Mouse (Mus musculus) spleen, embryonic (tissue): ENCODE measurements around the gene Mr1.

Experiments used
- CTCF ChIA-PET: fragments of 350-600 bp; sonication (Branson Sonifier 250); formaldehyde crosslinking; loops from one replicate; lab custom pipeline; 2022; lab: Charles Lee

The Mr1 gene

GRCm38 (mm10) chr1:155097354-155097753 is 49.3 kb downstream of the Mr1 start:
- CTCF ChIA-PET, result interaction anchor here (0.7 to 2.1 kb wide), 4 partner anchors 10 to 71 kb away, joined by 3 to 10 read pairs (median 4); no protein-coding TSS in a partner anchor

DNA sequence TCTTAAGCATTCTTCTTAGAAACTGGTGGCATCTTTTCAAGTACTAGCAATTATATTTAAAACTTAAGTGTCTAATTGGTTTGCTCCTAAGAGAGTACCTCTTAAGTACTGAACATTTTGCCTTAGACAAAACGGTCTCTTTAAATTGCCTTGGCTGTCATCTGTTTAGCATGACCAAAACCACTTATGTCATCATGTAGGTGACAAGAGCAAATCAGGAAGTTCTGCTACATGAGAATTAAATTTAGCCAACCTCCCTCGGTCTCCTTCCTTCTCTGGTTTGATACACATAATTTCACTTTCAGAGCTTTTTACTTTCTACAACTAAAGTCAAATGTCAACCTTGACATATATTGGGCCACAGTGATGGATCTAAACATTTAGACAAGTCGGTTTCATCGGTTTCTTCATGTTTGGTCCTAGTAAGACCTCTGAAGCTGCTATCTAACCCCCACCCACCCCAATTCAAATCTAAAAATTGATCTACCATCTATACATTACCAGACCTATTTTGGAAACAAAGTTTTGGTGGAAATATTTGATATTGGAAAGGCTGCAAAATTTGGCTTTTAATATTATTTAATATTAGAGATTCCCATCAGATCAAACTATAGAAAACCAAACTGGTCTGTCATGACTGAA is 49.9 kb downstream of the Mr1 start:
- CTCF ChIA-PET, result interaction anchor here (0.7 to 1.9 kb wide), 5 partner anchors 10 to 71 kb away, joined by 3 to 10 read pairs (median 4); no protein-coding TSS in a partner anchor

GRCm38 (mm10) chr1:155093971-155094707 is 52.5 kb downstream of the Mr1 start:
- CTCF ChIA-PET, result no interaction called here

- CTCF ChIA-PET, result interaction anchor here (0.9 kb wide), 1 partner anchor 38 kb away, joined by 11 read pairs; no protein-coding TSS in a partner anchor
These were observed 53.3 kb downstream of the Mr1 start for GRCm38 (mm10) chr1:155093145-155093791.

DNA sequence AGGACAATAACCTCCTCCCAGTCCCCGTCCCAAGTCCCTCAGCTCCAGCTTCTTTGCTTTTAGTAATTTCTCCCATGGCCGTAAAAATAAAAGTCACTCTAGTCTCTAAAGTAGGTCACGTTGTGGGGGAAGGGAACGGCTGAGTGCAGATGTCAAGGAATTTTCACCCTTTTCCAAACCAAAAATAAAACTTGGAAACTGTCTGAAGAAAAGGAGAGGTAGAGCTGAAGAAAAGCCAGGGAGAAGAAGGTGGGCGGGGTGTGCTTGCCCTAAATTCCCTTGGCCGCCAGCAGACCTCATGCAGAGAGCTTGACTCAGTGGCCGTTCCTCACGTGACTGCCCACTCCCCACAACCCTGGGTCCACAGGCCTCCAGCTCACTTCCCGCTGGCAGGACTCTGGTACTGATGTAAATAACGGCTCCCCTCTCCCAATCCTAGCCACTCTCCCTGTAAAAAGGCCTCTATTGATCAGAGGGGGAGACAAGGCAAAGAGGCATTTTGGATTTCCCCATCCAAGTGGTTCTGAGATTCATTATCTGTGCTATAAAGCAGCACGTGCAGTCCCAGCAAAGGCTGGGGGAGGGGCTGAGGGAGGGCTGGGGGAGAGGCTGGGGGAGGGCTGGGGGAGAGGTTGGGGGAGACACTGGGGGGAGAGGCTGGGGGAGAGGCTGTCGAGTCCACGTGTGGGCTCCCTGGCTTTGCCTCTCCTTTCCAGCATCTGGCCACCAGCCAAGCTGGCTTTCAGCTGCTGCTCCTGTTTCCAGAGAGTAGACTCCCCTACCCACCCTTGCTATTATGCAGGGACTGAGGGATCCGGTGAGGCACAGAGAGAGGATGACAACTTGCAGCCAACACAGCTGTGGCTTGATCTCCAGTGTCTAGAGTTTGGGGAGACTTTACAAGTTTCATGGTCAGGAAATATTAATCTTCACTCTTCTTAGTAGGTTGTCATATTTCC is 54.5 kb downstream of the Mr1 start:
- CTCF ChIA-PET, result interaction anchor here (0.6 to 1.0 kb wide), 3 partner anchors 22 to 66 kb away, joined by 3 to 6 read pairs (median 4); no protein-coding TSS in a partner anchor

- CTCF ChIA-PET, result interaction anchor here (0.6 to 1.5 kb wide), 2 partner anchors 9 to 66 kb away, joined by 3 to 5 read pairs; no protein-coding TSS in a partner anchor
These were observed 55.2 kb downstream of the Mr1 start for GRCm38 (mm10) chr1:155091374-155091841.

DNA sequence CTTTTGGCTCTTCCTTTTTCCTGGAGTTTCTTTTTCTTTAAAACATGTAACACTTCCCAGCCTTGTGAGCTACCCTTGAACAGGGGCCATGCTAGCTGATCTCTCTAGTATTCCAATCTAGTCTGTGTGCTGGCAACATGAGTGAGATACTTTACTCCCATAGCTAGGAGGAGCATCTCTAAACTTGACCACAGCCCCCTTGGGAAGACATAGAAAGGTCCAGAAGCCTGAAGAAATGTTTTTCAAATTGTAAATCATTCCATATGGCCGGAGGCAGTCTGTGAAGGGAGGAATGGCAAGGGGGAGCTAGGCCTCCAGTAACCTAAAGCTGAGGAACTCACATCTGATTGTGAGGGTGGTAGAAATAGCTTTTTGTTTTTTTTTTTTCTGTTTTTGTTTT is 55.9 kb downstream of the Mr1 start:
- CTCF ChIA-PET, result interaction anchor here (0.6 to 1.5 kb wide), 4 partner anchors 8 to 32 kb away, joined by 3 to 5 read pairs (median 4); no protein-coding TSS in a partner anchor

- CTCF ChIA-PET, result interaction anchor here (0.6 to 1.5 kb wide), 4 partner anchors 8 to 32 kb away, joined by 3 to 5 read pairs (median 4); no protein-coding TSS in a partner anchor
These were observed 56.3 kb downstream of the Mr1 start for GRCm38 (mm10) chr1:155090327-155090726.

GRCm38 (mm10) chr1:155088847-155089603 is 57.6 kb downstream of the Mr1 start:
- CTCF ChIA-PET, result interaction anchor here (0.6 kb wide), 1 partner anchor 42 kb away, joined by 5 read pairs; no protein-coding TSS in a partner anchor

DNA sequence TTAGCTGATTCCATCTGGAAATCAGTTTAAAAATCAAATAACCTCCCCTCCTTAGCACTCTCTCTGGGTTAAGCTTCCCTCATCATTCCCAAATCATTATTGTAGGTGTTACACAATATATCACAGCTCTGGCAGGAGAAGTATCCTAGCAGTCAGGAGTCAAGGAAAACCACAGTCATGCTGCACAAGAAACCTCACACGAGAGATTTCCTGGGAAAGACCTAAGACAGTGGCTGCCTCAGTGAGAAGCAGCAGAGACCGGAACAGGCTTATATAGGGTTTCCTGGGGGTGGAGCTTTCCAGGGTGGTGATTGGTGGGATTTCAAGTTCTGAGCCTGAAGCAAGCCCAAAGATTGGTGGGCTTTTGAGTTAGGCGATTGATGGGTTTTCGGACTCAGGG is 58.6 kb downstream of the Mr1 start:
- CTCF ChIA-PET, result no interaction called here

DNA sequence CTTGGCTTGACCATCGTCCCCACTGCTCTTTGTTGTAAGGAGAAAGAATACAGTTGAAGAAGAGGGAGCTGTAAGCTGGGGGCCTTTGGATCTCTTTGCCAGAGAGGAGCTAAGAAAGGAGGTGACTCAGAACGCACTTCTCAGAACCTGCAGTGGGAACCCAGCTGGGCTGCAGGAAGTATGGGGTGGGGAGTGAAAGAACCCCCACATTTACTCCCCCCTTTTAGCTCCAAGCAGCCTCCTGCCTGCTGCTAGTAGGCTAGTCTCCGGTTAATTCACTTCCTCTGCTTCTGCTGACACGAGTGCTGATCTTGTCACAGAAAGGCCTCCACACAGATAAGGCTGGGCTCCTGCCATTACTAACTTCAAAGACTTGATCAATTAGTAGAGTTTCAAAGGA is 59.7 kb downstream of the Mr1 start:
- CTCF ChIA-PET, result interaction anchor here (0.8 to 1.6 kb wide), 2 partner anchors 22 to 33 kb away, joined by 3 to 4 read pairs; no protein-coding TSS in a partner anchor

- CTCF ChIA-PET, result interaction anchor here (0.8 to 1.7 kb wide), 4 partner anchors 11 to 32 kb away, joined by 3 to 7 read pairs (median 4); no protein-coding TSS in a partner anchor
These were observed 60.2 kb downstream of the Mr1 start for GRCm38 (mm10) chr1:155086416-155086815.

DNA sequence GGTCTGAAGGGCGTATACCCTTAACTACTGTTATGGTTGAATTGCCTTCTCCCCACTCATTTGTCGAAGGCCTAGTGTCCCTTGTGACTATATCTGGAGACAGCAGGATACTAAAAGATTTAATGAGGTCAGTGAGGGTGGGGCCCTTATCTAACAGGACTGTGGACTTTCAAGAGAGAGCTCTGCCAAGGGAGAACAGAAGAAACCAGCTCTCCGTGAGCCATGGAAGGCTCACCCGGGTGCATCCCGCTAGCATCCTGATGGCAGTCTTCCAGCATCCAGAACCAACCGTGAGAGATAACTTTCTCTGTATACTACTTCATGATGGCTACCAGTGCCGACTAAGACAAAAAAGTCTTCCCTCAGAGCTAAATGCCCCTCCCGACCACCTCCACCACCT is 61.8 kb downstream of the Mr1 start:
- CTCF ChIA-PET, result interaction anchor here (0.8 to 1.7 kb wide), 3 partner anchors 11 to 27 kb away, joined by 3 to 7 read pairs (median 4); no protein-coding TSS in a partner anchor

- CTCF ChIA-PET, result interaction anchor here (0.8 to 1.0 kb wide), 2 partner anchors 12 to 350 kb away, joined by 3 to 6 read pairs; no protein-coding TSS in a partner anchor
These were observed 63.0 kb downstream of the Mr1 start for GRCm38 (mm10) chr1:155083271-155084265.

- CTCF ChIA-PET, result interaction anchor here (0.9 kb wide), 1 partner anchor 8 kb away, joined by 5 read pairs; no protein-coding TSS in a partner anchor
These were observed 63.7 kb downstream of the Mr1 start for GRCm38 (mm10) chr1:155082965-155083268.

GRCm38 (mm10) chr1:155082158-155082964 is 64.3 kb downstream of the Mr1 start:
- CTCF ChIA-PET, result interaction anchor here (0.9 kb wide), 1 partner anchor 8 kb away, joined by 5 read pairs; no protein-coding TSS in a partner anchor

- CTCF ChIA-PET, result no interaction called here
These were observed 68.9 kb downstream of the Mr1 start for GRCm38 (mm10) chr1:155077675-155078074.
